Mouse (Mus musculus) small intestine, adult 2 months (tissue): ENCODE results near the gene Tmem41a.

Experiments used
- CTCF ChIP-seq: fragments of 200-500 bp; IDR thresholded peaks from 2 replicates; pipeline ENCODE4 v1.5.1; 2012; ENCODE audit warnings: low read depth, mild to moderate bottlenecking, control low read depth, inconsistent platforms, low read length, moderate library complexity, mixed read lengths; ENCODE audit not compliant: insufficient replicate concordance, insufficient read length; ENCODE audit errors: extremely low read depth
- POLR2A ChIP-seq: fragments of 200-500 bp; IDR thresholded peaks from 2 replicates; pipeline ENCODE4 v1.6.1; 2012; ENCODE audit warnings: low read depth, mild to moderate bottlenecking, control low read depth, inconsistent platforms, low read length, moderate library complexity

DNA sequence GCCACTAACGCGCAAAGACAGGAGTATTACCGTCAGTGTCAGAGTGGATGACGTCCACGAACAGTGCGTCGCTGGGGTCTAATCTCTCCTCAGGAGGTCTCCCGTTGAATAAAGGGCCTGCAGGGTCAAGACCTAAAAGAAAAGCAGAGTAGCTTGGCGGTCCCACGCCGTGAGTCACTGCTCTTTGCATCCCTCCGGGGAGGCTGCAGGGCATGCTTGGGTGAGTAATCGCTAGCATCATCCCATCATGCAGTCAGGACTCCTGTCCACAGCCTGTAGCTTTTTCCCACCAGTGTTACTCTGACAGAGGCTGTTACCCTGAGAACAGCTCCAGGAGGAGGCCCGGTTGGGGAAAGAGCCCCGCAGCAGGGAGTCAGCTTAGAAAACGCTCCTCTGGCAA, 28.9 kb upstream of the Tmem41a start:
- no peak for TF ChIP-seq CTCF
- TF ChIP-seq POLR2A = no peak
